Mouse (Mus musculus) heart, adult 2 months (tissue): ENCODE measurements around the gene Spcs3.

Experiments
- CTCF ChIP-seq: fragments of 200-600 bp; IDR thresholded peaks from 2 replicates; pipeline ENCODE4 v1.8.1; 2022; ENCODE audit warnings: antibody characterized with exemption, mild to moderate bottlenecking, moderate library complexity
- EP300 ChIP-seq: fragments of 200-500 bp; IDR thresholded peaks from 2 replicates; pipeline ENCODE4 v1.6.1; 2011; ENCODE audit warnings: low read depth, low read length, control low read depth; ENCODE audit not compliant: insufficient read depth
- POLR2A ChIP-seq: fragments of 200-500 bp; IDR thresholded peaks from 2 replicates; pipeline ENCODE4 v1.6.1; 2011; ENCODE audit warnings: mild to moderate bottlenecking, low read depth, low read length, control low read depth; ENCODE audit not compliant: insufficient read depth

DNA sequence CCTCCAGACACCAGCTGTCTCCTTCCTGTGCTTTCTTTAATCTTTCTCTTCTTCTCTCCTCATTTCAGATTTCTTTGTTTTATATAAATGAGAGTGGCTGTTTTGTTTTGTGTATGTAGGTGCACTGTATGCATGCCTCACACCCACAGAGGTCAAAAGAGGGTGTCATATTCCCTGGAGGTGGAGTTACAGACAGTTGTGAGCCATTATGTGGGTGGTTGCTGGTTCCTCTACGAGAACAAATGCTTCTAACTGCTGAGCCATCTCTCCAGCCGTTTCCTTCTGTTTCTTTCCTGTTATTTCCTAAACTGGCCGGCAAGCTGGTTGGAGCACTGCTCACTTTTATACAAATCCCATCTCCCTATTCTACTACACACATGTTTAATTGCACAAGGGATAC, 35.9 kb downstream of the Spcs3 start:
- TF ChIP-seq POLR2A, result no peak
- no peak for TF ChIP-seq CTCF
- no peak for TF ChIP-seq EP300
